Mouse (Mus musculus) liver, embryonic 14.5 days (tissue): Measurements from ENCODE around the gene Armc8. TPM values are rescaled to one million over a fixed set of nuclear protein-coding genes. Genes with fewer than 3 reads are reported as not detected.

Experiments
- ATAC-seq: fragments of 200-750 bp; cut with Nextera tagmentation; 2 replicates; pipeline ENCODE4 v1.8.0; 2017; ENCODE audit warnings: moderate number of reproducible peaks, mild to moderate bottlenecking, moderate library complexity; ENCODE audit not compliant: insufficient read depth
- DNase-seq, 3 experiments: peaks; one replicate each; pipeline ENCODE4 v3.0.0-alpha.2; 2012 to 2013; ENCODE audit warnings: low read depth in 3 of 3, low spot score in 3 of 3
- H3K27ac ChIP-seq: fragments of 300-500 bp; sonication (generic); 2 replicates; pipeline ENCODE4 v1.5.1; 2014; ENCODE audit warnings: moderate library complexity, mild to moderate bottlenecking, control low read depth, inconsistent platforms
- H3K27me3 ChIP-seq: fragments of 300-500 bp; sonication (generic); 2 replicates; pipeline ENCODE4 v1.6.1; 2014; ENCODE audit warnings: mild to moderate bottlenecking, low read length, moderate library complexity; ENCODE audit not compliant: control insufficient read depth, insufficient read depth
- H3K36me3 ChIP-seq: fragments of 300-500 bp; sonication (generic); replicated peaks from 2 replicates; pipeline ENCODE4 v1.6.1; 2014; ENCODE audit warnings: low read depth; ENCODE audit not compliant: control insufficient read depth, insufficient read depth
- H3K4me1 ChIP-seq, 2 experiments: fragments of 200-500 bp in 1 of 2; fragments of 300-500 bp in 1 of 2; sonication (generic) in 1 of 2; replicated peaks; 2 replicates each; pipeline ENCODE4 v1.6.1; 2012 to 2014; ENCODE audit warnings: antibody characterized with exemption in 1 of 2, inconsistent platforms in 1 of 2, low read length in 1 of 2; ENCODE audit not compliant: control insufficient read depth in 2 of 2, insufficient read depth in 2 of 2
- H3K4me2 ChIP-seq: fragments of 300-500 bp; sonication (generic); 2 replicates; pipeline ENCODE4 v1.6.1; 2014; ENCODE audit warnings: low read depth, mild to moderate bottlenecking, control low read depth, moderate library complexity
- H3K4me3 ChIP-seq, 2 experiments: fragments of 200-500 bp in 1 of 2; fragments of 300-500 bp in 1 of 2; sonication (generic) in 1 of 2; 2 replicates each; pipeline ENCODE4 v1.5.1; 2012 to 2014; ENCODE audit warnings: low read depth in 2 of 2, low read length in 2 of 2, mild to moderate bottlenecking in 2 of 2, control low read depth in 1 of 2, inconsistent platforms in 1 of 2, moderate library complexity in 1 of 2; ENCODE audit not compliant: insufficient read depth in 1 of 2
- H3K9ac ChIP-seq: fragments of 300-500 bp; sonication (generic); replicated peaks from 2 replicates; pipeline ENCODE4 v1.6.1; 2014; ENCODE audit warnings: mild to moderate bottlenecking, control low read depth, moderate library complexity
- H3K9me3 ChIP-seq: fragments of 300-500 bp; sonication (generic); 2 replicates; pipeline ENCODE4 v1.6.1; 2016; ENCODE audit warnings: low read length, mixed read lengths; ENCODE audit not compliant: control insufficient read depth
- CTCF ChIP-seq: IDR thresholded peaks from 2 replicates; pipeline ENCODE4 v1.5.1; 2016; ENCODE audit warnings: antibody characterized with exemption, low read depth, control low read depth
- EP300 ChIP-seq: IDR thresholded peaks from 2 replicates; pipeline ENCODE4 v1.6.1; 2016; ENCODE audit warnings: antibody characterized with exemption, low read depth
- WGBS: fragments of 180-500 bp; shearing (Covaris S2); extraction: QIAGEN DNeasy Blood & Tissue Kit; methylation state at CpG from one replicate; pipeline ENCODE4 v1.1.7; 2014; ENCODE audit not compliant: insufficient replicate concordance; 5-methylcytosine and 5-hydroxymethylcytosine counted together
- polyA plus RNA-seq, 2 experiments: library from polyadenylated mRNA; depleted of rRNA in 1 of 2; stranded (reverse) in 1 of 2; unstranded in 1 of 2; fragments of >200 nt; fragmentation: Nextera tagmentation in 1 of 2; extraction: Ambion mirVana in 1 of 2; gene quantifications; 2 replicates each; pipeline versions ENCODE4 v1.2.1 to v1.2.3; 2012 to 2014

Gene Armc8
- polyA plus RNA-seq, 2 experiments: 6.8 to 7.6 TPM

DNA sequence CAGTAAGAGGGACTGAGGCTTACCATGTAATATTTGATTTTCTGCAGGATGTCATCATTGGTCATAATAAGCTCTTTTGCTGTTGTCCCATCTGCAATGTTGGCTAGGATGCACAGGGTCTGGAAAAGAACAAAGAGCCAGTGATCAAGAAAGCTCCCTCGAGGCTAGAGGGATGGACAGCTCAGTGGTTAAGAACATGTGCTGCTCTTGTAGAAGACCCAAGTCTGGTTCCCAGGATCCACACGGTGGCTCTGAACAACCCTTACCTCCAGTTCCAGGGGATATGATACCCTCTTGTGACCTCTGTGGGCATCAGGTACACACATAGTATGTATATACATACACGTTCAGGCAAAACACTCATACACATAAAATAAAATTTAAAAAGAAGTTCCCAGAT is 80.9 kb downstream of the Armc8 start:
- Histone ChIP-seq H3K36me3 (peaks cover 4% of the 10 kb centered on the region), H3K27ac (no peak overlapping the region), H3K27me3 (no peaks in the 10 kb centered on the region), H3K9ac (no peak overlapping the region), H3K4me3 (no peak overlapping the region), H3K9me3 (no peaks in the 10 kb centered on the region), H3K4me2 (no peak overlapping the region), H3K4me1 (peaks cover 12 to 18% of the 10 kb centered on the region in 2 experiments)
- DNase-seq (no peak), ATAC-seq (no peak)
- 64% methylated on average over 3 of the region's 3 CpGs for WGBS
- TF ChIP-seq EP300 (no peak), CTCF (no peak)

DNA sequence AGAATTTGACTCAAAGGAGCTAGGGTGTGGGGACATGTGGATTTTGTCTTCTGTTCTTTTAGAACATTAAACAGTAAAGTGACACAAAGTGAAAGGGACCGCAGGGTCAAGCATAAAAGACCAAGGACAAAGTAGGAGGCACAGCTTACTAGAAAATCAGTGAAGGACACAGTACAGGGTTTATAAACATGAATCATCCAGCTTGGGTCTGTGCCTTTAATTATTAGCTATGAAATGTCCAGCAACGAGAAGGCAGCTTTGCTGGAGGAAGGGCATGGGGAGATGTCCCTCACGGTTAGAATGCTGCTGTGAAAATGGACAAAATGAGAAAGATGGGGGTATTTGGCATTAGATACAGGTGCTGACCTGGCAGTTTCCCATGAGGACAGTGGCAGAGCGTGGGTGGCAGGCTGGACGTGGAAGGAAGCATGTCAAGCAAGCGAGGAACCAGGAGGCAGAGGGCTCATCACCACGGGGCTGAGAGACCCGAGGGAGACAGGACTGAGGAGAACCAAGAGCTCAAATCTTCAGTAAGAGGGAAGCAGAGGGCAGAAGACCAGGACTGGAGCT is 81.5 kb downstream of the Armc8 start:
- H3K27me3 ChIP-seq: no peaks in the 10 kb centered on the region
- no peak overlapping the region for H3K9ac ChIP-seq
- DNase-seq (no peak), ATAC-seq (no peak)
- H3K4me1 ChIP-seq: peaks cover 12 to 18% of the 10 kb centered on the region in 2 experiments
- H3K4me2 ChIP-seq: no peak overlapping the region
- 75% methylated on average over 8 of the region's 8 CpGs for WGBS
- no peaks in the 10 kb centered on the region for H3K9me3 ChIP-seq
- H3K36me3 ChIP-seq: peaks cover 5% of the 10 kb centered on the region
- TF ChIP-seq EP300: no peak
- no peak for TF ChIP-seq CTCF
- no peak overlapping the region for H3K27ac ChIP-seq
- H3K4me3 ChIP-seq: no peak overlapping the region

DNA sequence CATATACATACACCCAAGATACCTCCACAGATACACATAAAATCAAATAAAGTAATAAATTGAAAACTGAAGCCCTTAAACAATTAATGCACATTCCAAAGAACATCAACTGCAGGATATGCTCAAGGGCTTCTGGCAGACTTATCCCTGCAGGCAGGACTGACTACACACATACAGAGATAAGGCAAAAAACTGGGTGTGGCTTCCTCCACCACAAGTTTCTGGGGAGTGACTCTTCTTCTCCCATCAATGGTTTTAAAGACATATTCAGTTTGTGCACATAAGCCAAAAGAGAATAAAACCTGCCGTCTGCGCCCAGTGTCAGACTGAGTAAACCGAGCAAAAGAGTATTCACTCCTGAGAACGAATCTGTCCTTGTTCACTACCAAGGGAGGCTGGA is 83.6 kb downstream of the Armc8 start:
- WGBS: 34% methylated on average over 4 of the region's 4 CpGs
- DNase-seq: peak; percentile 48 to 58 (median 57)
- no peaks in the 10 kb centered on the region for H3K9me3 ChIP-seq
- H3K4me2 ChIP-seq: peak overlapping the region; percentile 25
- no peak overlapping the region for H3K4me3 ChIP-seq
- peaks cover 5% of the 10 kb centered on the region for H3K36me3 ChIP-seq
- H3K27me3 ChIP-seq: no peaks in the 10 kb centered on the region
- H3K27ac ChIP-seq: no peak overlapping the region
- TF ChIP-seq EP300 (peak; percentile 26; the same call in 1 of the 2 replicates), CTCF (no peak)
- peaks cover 12 to 18% of the 10 kb centered on the region in 2 experiments for H3K4me1 ChIP-seq
- ATAC-seq: peak; percentile 90
- H3K9ac ChIP-seq: no peak overlapping the region

DNA sequence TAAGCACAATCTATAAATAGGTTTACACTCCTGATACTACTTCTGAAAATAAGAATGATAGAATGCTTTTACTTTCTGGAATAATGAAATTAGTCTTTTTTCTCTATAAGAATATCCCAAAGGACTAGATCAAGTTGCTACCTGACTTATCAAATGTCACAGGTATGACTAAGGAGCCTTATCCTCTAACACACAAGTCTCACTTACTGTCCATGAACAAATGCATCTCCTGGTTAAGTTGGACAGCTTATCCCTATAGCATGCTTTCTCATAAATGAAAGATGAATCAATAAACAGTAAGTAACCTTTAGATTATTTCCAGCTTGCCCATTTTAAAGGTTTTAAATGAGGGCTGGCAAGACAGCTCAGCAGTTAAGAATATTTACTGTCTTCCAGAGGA is 84.1 kb downstream of the Armc8 start:
- Histone ChIP-seq H3K36me3 (peaks cover 5% of the 10 kb centered on the region), H3K4me2 (peak overlapping the region; percentile 20), H3K27me3 (no peaks in the 10 kb centered on the region), H3K4me3 (no peak overlapping the region), H3K27ac (no peak overlapping the region), H3K9me3 (no peaks in the 10 kb centered on the region), H3K9ac (no peak overlapping the region), H3K4me1 (peaks cover 12 to 18% of the 10 kb centered on the region in 2 experiments)
- no peak for TF ChIP-seq CTCF
- no peak for TF ChIP-seq EP300
- peak; percentile 68; the same call in 1 of the 2 replicates for ATAC-seq
- no peak for DNase-seq

DNA sequence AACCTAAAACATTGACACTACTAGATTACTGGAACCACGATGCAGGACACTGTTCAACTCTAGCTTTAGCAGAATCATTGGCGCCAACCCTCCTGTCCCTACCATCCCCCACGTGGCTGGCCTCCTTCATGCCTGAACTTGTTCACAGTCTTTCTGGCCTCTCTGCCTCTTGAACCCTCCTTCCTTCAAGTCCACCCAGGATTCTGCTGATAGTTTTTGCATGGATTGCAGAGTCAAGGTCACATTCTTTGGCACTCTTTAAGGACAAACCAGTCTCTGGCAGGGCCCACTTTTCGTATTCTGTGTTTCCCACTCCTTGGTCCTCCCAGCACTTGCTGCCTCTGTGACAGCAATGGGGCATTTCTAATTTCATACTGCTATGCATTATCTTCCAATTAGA is 85.5 kb downstream of the Armc8 start:
- H3K4me3 ChIP-seq: no peak overlapping the region
- no peak for ATAC-seq

More for the DNA sequence above, 85.5 kb downstream of the Armc8 start:
- WGBS: 80% methylated on average over 4 of the region's 4 CpGs
- H3K4me1 ChIP-seq: peaks cover 12 to 18% of the 10 kb centered on the region in 2 experiments
- no peaks in the 10 kb centered on the region for H3K9me3 ChIP-seq
- H3K27me3 ChIP-seq: no peaks in the 10 kb centered on the region
- DNase-seq: no peak
- H3K4me2 ChIP-seq: no peak overlapping the region
- no peak overlapping the region for H3K27ac ChIP-seq
- H3K36me3 ChIP-seq: peaks cover 5% of the 10 kb centered on the region
- TF ChIP-seq EP300 (no peak), CTCF (no peak)
- H3K9ac ChIP-seq: no peak overlapping the region
